Mouse (Mus musculus) hindbrain, embryonic 11.5 days (tissue): ENCODE results near the gene Agbl1. TPM values are rescaled to one million over a fixed set of nuclear protein-coding genes. Genes with fewer than 3 reads are reported as not detected.

Source experiments
- ATAC-seq: fragments of 200-750 bp; cut with Nextera tagmentation; 2 replicates; pipeline ENCODE4 v1.8.0; 2017; ENCODE audit warnings: mild to moderate bottlenecking, moderate TSS enrichment, moderate library complexity; ENCODE audit not compliant: low FRiP score
- DNase-seq: peaks from one replicate; pipeline ENCODE4 v3.0.0-alpha.2; 2015; ENCODE audit warnings: low spot score
- H3K27ac ChIP-seq: fragments of 300-500 bp; sonication (generic); 2 replicates; pipeline ENCODE4 v1.5.1; 2014; ENCODE audit warnings: mild to moderate bottlenecking, low read depth, low read length
- H3K27me3 ChIP-seq: fragments of 300-500 bp; sonication (generic); 2 replicates; pipeline ENCODE4 v1.6.1; 2014; ENCODE audit warnings: mild to moderate bottlenecking, low read length, moderate library complexity, mixed read lengths; ENCODE audit not compliant: control insufficient read depth, insufficient read depth
- H3K36me3 ChIP-seq: fragments of 300-500 bp; sonication (generic); 2 replicates; pipeline ENCODE4 v1.6.1; 2014; ENCODE audit warnings: mild to moderate bottlenecking, low read length, moderate library complexity, mixed read lengths; ENCODE audit not compliant: control insufficient read depth, insufficient read depth
- H3K4me1 ChIP-seq: fragments of 300-500 bp; sonication (generic); replicated peaks from 2 replicates; pipeline ENCODE4 v1.6.1; 2014; ENCODE audit warnings: low read length, mixed read lengths; ENCODE audit not compliant: control insufficient read depth, insufficient read depth
- H3K4me2 ChIP-seq: fragments of 300-500 bp; sonication (generic); replicated peaks from 2 replicates; pipeline ENCODE4 v1.6.1; 2014; ENCODE audit warnings: mild to moderate bottlenecking, low read depth, low read length
- H3K4me3 ChIP-seq: fragments of 300-500 bp; sonication (generic); 2 replicates; pipeline ENCODE4 v1.5.1; 2014; ENCODE audit warnings: low read depth, low read length
- H3K9ac ChIP-seq: fragments of 300-500 bp; sonication (generic); 2 replicates; pipeline ENCODE4 v1.6.1; 2014; ENCODE audit warnings: low read depth, low read length
- H3K9me3 ChIP-seq: fragments of 300-500 bp; sonication (generic); 2 replicates; pipeline ENCODE4 v1.6.1; 2016; ENCODE audit warnings: low read length; ENCODE audit not compliant: control insufficient read depth
- WGBS: fragments of 180-500 bp; shearing (Covaris S2); extraction: QIAGEN DNeasy Blood & Tissue Kit; methylation state at CpG from one replicate; pipeline ENCODE4 v1.1.7; 2014; 5-methylcytosine and 5-hydroxymethylcytosine counted together
- polyA plus RNA-seq: library from polyadenylated mRNA; unstranded; fragments of >200 nt; fragmentation: Nextera tagmentation; extraction: Ambion mirVana; gene quantifications from 2 replicates; pipeline ENCODE4 v1.2.1, GENCODE M21; 2014

Gene Agbl1
- polyA plus RNA-seq: 0.15 and 0.28 TPM in 2 replicates

- Histone ChIP-seq H3K9ac (no peak within 1 kb of the TSS), H3K4me3 (no peak within 1 kb of the TSS), H3K27me3 (no peaks in the 10 kb centered on the region), H3K27ac (no peak within 1 kb of the TSS), H3K9me3 (no peaks in the 10 kb centered on the region), H3K36me3 (no peaks in the 10 kb centered on the region), H3K4me1 (no peaks in the 10 kb centered on the region), H3K4me2 (no peak within 1 kb of the TSS)
- WGBS: 51% methylated on average over 7 of the region's 7 CpGs
- ATAC-seq (no peak), DNase-seq (no peak)
Observed at GRCm38 (mm10) chr7:76229311-76229937, at the start of gene Agbl1. Gene Agbl1, plus strand, starts transcription at chr7:76229887.

GRCm38 (mm10) chr7:76185005-76185658 is 44.6 kb upstream of the Agbl1 start:
- peak; percentile 96 for ATAC-seq
- H3K27me3 ChIP-seq: no peaks in the 10 kb centered on the region
- no peaks in the 10 kb centered on the region for H3K36me3 ChIP-seq
- no peak overlapping the region for H3K4me2 ChIP-seq
- DNase-seq: peak; percentile 60
- H3K4me3 ChIP-seq: no peak overlapping the region
- H3K27ac ChIP-seq: peak overlapping the region; percentile 17; the same call in 1 of the 2 replicates
- WGBS: 37% methylated on average over 7 of the region's 7 CpGs
- peaks cover 10% of the 10 kb centered on the region for H3K4me1 ChIP-seq
- H3K9ac ChIP-seq: no peak overlapping the region
- no peaks in the 10 kb centered on the region for H3K9me3 ChIP-seq

DNA sequence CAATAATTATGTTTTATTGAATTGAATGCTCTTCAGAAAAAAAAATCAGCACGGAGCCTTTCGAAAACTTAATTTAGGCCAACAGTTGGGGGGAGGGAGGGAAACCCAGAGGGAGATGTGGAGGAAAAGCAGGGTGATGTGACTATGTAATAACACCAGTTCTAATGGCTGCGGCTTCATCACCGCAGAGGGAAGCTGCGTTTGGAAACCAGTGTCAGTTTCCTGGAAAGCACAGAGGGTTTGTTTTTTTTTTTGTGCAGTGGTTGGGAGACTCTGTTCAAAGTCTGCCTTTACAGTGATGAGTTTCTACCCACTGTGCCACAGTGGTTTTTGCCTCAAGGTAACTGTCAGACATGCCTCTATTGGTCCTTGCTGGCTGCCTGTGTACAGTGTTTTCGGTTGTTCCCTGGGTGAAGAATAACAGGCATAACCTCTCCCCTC is 44.0 kb upstream of the Agbl1 start:
- Histone ChIP-seq H3K27ac (peak overlapping the region; percentile 51; the same call in 1 of the 2 replicates), H3K4me2 (no peak overlapping the region), H3K4me1 (peaks cover 10% of the 10 kb centered on the region), H3K9ac (no peak overlapping the region), H3K4me3 (no peak overlapping the region), H3K27me3 (no peaks in the 10 kb centered on the region), H3K36me3 (no peaks in the 10 kb centered on the region), H3K9me3 (no peaks in the 10 kb centered on the region)
- ATAC-seq (peak; percentile 68), DNase-seq (peak; percentile 19)
- WGBS: 34% methylated on average over 6 of the region's 6 CpGs

GRCm38 (mm10) chr7:76218546-76218945 is 11.1 kb upstream of the Agbl1 start:
- WGBS: 60% methylated on average over 4 of the region's 4 CpGs
- H3K4me2 ChIP-seq: no peak overlapping the region
- no peaks in the 10 kb centered on the region for H3K4me1 ChIP-seq
- no peaks in the 10 kb centered on the region for H3K36me3 ChIP-seq
- H3K27ac ChIP-seq: no peak overlapping the region
- no peak for ATAC-seq
- no peaks in the 10 kb centered on the region for H3K9me3 ChIP-seq
- DNase-seq: no peak
- no peak overlapping the region for H3K9ac ChIP-seq
- H3K4me3 ChIP-seq: no peak overlapping the region
- H3K27me3 ChIP-seq: no peaks in the 10 kb centered on the region

- Histone ChIP-seq H3K36me3 (no peaks in the 10 kb centered on the region), H3K4me3 (no peak overlapping the region), H3K27ac (no peak overlapping the region), H3K9ac (no peak overlapping the region), H3K27me3 (no peaks in the 10 kb centered on the region), H3K4me2 (no peak overlapping the region), H3K4me1 (no peaks in the 10 kb centered on the region), H3K9me3 (no peaks in the 10 kb centered on the region)
- DNase-seq (no peak), ATAC-seq (no peak)
- 80% methylated on average over 7 of the region's 7 CpGs for WGBS
Observed at GRCm38 (mm10) chr7:76219797-76220469, 9.8 kb upstream of the Agbl1 start.

- Histone ChIP-seq H3K27ac (no peak overlapping the region), H3K9ac (no peak overlapping the region), H3K36me3 (no peaks in the 10 kb centered on the region), H3K9me3 (no peaks in the 10 kb centered on the region), H3K4me2 (no peak overlapping the region), H3K4me1 (no peaks in the 10 kb centered on the region), H3K27me3 (no peaks in the 10 kb centered on the region), H3K4me3 (no peak overlapping the region)
- DNase-seq (no peak), ATAC-seq (no peak)
- WGBS: 84% methylated on average over 2 of the region's 2 CpGs
Observed at GRCm38 (mm10) chr7:76222691-76223090, 7.0 kb upstream of the Agbl1 start.

DNA sequence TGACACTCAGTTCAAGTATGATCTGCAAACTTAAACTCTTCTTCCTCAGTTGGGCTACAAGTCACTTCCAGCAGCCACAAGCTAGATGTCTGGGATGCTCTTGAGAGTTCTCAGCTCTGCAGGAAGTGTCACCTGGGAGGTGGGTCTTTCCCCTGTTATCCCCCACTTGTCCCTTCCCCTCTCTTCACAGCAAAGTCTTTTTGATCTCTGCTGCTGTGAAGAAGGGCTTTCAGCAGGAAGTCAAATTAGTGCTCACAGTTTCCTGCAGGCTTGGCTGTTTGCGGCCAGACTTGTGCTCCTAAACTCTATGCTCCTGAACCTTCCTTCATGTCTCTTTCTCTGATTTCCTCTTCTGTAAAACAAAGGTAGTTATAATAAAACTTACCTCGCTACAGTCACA is 806 bp upstream of the Agbl1 start:
- H3K36me3 ChIP-seq: no peaks in the 10 kb centered on the region
- no peaks in the 10 kb centered on the region for H3K9me3 ChIP-seq
- no peak overlapping the region for H3K4me2 ChIP-seq
- ATAC-seq: no peak
- no peak overlapping the region for H3K9ac ChIP-seq
- 59% methylated on average over 2 of the region's 2 CpGs for WGBS
- no peak overlapping the region for H3K27ac ChIP-seq
- DNase-seq: no peak
- no peaks in the 10 kb centered on the region for H3K4me1 ChIP-seq
- no peaks in the 10 kb centered on the region for H3K27me3 ChIP-seq
- H3K4me3 ChIP-seq: no peak overlapping the region

DNA sequence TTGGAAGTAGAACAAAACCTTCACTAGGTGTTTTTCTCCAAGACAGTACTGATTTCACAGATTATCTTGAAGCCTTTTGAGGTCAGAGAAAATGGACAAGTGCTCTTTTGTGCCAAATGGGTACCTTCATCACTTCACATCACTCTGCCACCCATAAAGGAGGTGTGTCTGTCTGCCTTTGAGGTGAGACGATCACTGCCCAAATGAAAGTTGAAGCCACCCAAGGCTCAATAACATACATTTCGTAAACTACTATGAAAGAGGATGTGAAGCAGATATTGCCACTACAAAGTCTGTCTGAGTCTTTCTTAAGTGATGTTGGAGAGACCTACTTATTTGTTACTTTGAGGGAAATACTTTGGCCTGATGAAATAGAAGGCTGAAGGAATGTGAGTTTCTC is 4.6 kb downstream of the Agbl1 start:
- no peak for ATAC-seq
- no peak overlapping the region for H3K27ac ChIP-seq

More for the DNA sequence above, 4.6 kb downstream of the Agbl1 start:
- Histone ChIP-seq H3K9me3 (no peaks in the 10 kb centered on the region), H3K4me1 (no peaks in the 10 kb centered on the region), H3K27me3 (no peaks in the 10 kb centered on the region), H3K4me2 (no peak overlapping the region), H3K4me3 (no peak overlapping the region), H3K36me3 (no peaks in the 10 kb centered on the region), H3K9ac (no peak overlapping the region)
- no peak for DNase-seq
- 84% methylated on average over 2 of the region's 2 CpGs for WGBS
